Mouse (Mus musculus) urinary bladder, postnatal 4 days (tissue): ENCODE results near the gene Edc3.
"Not testable (repeated sequence)": the region's sequence is repeated elsewhere in the genome, so short reads cannot be mapped to it uniquely, and the experiment has no call there.

ENCODE experiments used
- DNase-seq, 2 experiments: peaks; one replicate each; pipeline ENCODE4 v3.0.0; 2021 to 2022; ENCODE audit warnings: low spot score in 2 of 2

Gene Edc3

GRCm38 (mm10) chr9:57698466-57699150, 9.7 kb upstream of the Edc3 start:
- DNase-seq = no peak

- no peak for DNase-seq
Measured at GRCm38 (mm10) chr9:57706496-57706895, 1.8 kb upstream of the Edc3 start.

GRCm38 (mm10) chr9:57708720-57709274, 457 bp downstream of the Edc3 start:
- no peak for DNase-seq

GRCm38 (mm10) chr9:57710214-57710613, 1.9 kb downstream of the Edc3 start:
- DNase-seq = not testable (repeated sequence)

- DNase-seq = no peak
Measured at GRCm38 (mm10) chr9:57712194-57712593, 3.9 kb downstream of the Edc3 start.

GRCm38 (mm10) chr9:57718408-57718807, 10.1 kb downstream of the Edc3 start:
- no peak for DNase-seq

GRCm38 (mm10) chr9:57720736-57721135, 12.4 kb downstream of the Edc3 start:
- DNase-seq = no peak

- DNase-seq = no peak
Measured at GRCm38 (mm10) chr9:57722371-57722770, 14.0 kb downstream of the Edc3 start.

- peak in 1 of 2 experiments; percentile 32 for DNase-seq
Measured at GRCm38 (mm10) chr9:57723315-57723715, 15.0 kb downstream of the Edc3 start.

- DNase-seq = no peak
Measured at GRCm38 (mm10) chr9:57723796-57724195, 15.5 kb downstream of the Edc3 start.

- no peak for DNase-seq
Measured at GRCm38 (mm10) chr9:57724701-57725100, 16.4 kb downstream of the Edc3 start.

GRCm38 (mm10) chr9:57728312-57728711, 20.0 kb downstream of the Edc3 start:
- no peak for DNase-seq

GRCm38 (mm10) chr9:57733606-57734005, 25.3 kb downstream of the Edc3 start:
- no peak for DNase-seq

GRCm38 (mm10) chr9:57739863-57740262, 31.5 kb downstream of the Edc3 start:
- no peak for DNase-seq

GRCm38 (mm10) chr9:57744462-57745091, 36.2 kb downstream of the Edc3 start:
- DNase-seq = no peak

- DNase-seq = no peak
Measured at GRCm38 (mm10) chr9:57747067-57747466, 38.7 kb downstream of the Edc3 start.

- no peak for DNase-seq
Measured at GRCm38 (mm10) chr9:57748137-57748536, 39.8 kb downstream of the Edc3 start.

- no peak for DNase-seq
Measured at GRCm38 (mm10) chr9:57748831-57749230, 40.5 kb downstream of the Edc3 start.

- DNase-seq = no peak
Measured at GRCm38 (mm10) chr9:57750901-57751300, 42.6 kb downstream of the Edc3 start.

- DNase-seq = no peak
Measured at GRCm38 (mm10) chr9:57757578-57757977, 49.2 kb downstream of the Edc3 start.

GRCm38 (mm10) chr9:57758528-57758927, 50.2 kb downstream of the Edc3 start:
- no peak for DNase-seq

- peak in 1 of 2 experiments; percentile 51 for DNase-seq
Measured at GRCm38 (mm10) chr9:57759289-57759688, 50.9 kb downstream of the Edc3 start.
